Comparison of ENCODE assay signal across 22 mouse cellular contexts in the genomic region with DNA sequence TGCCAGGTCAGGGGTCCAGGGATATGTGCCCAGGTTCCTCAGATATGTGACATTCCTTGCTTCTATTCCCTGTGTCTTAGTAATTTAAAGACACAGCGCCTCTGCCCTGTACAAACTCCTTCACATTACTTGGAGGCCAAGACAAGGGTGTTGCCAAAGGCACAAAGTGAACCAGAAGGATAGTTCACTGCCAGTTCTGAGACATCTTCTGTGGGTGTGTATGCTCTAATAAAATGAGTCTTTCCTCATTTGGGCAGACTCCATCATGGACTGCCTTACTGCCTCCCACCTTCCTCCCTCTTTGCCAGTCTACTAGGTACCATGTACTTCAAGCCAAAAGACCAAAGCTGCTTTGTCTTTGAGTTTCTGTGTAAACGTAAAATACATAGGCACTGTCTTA.
DNase-seq lines count a peak whose midpoint lies in the region; TF ChIP-seq lines count a peak whose summit lies in the region.
"Had no signal": no experiment of that assay in that cellular context is flagged by ENCODE, and none has a peak within 500 bp of the region (broad histone marks: within the 10 kb centered on the region; RNA-seq: fewer than 3 reads in every experiment).

No protein-coding gene starts in this region.

- peak overlapping the region; percentile 82 for H3K27ac ChIP-seq in gastrocnemius, adult 2 months
- H3K27ac ChIP-seq: embryonic facial prominence, embryonic 10.5 days; embryonic facial prominence, embryonic 12.5 days; forebrain, embryonic 10.5 days; forebrain, embryonic 12.5 days had no signal

- DNase-seq in gastrocnemius, adult 2 months = no peak
- DNase-seq in gastrocnemius, adult 18-20 months (ENCODE audit: low spot score) = no peak
- peak; percentile 26 for DNase-seq in testis, postnatal 14 days (ENCODE audit: low spot score)
- DNase-seq in testis, postnatal 10 days (ENCODE audit: low spot score) = no peak
- DNase-seq in gonadal fat pad, adult 2 months (ENCODE audit: low read depth) = peak; percentile 54
- DNase-seq in skeletal muscle tissue, adult 2 months (ENCODE audit: low read depth, low spot score) = peak; percentile 44
- DNase-seq in kidney, postnatal 14 days = no peak
- DNase-seq in embryo, embryonic 11 days = no peak
- DNase-seq: adrenal gland, adult 2 months; adrenal gland, postnatal 10 days; adrenal gland, postnatal 25 days; B cell, adult 2 months; cerebellum, adult 11 months; cerebellum, adult 18-20 months; cerebellum, adult 8-10 months; cerebellum, adult 9-11 months; cerebellum, postnatal 14 days; cerebellum, postnatal 36 days had no signal

- no peak for TF ChIP-seq CTCF in gastrocnemius, adult 2 months (IDR thresholded peaks at IDR 0.05)

- intact Hi-C loops in gastrocnemius, adult 2 months (cut with DNase I) = no loop called here

- H3K4me3 ChIP-seq in gastrocnemius, adult 2 months = no peak overlapping the region
- H3K4me3 ChIP-seq: embryonic facial prominence, embryonic 10.5 days; embryonic facial prominence, embryonic 12.5 days; forebrain, embryonic 10.5 days; forebrain, embryonic 12.5 days had no signal

Comparison
In these comparisons a context has a peak if more than half of its experiments do, and no peak if none do; other contexts are left out.
1. DNase-seq: peak in testis, postnatal 14 days (single experiment), gonadal fat pad, adult 2 months (single experiment) and skeletal muscle tissue, adult 2 months (single experiment); none in gastrocnemius, adult 2 months (single experiment), gastrocnemius, adult 18-20 months (single experiment), testis, postnatal 10 days (single experiment), kidney, postnatal 14 days (single experiment) and embryo, embryonic 11 days (single experiment).